Mouse (Mus musculus): Measurements from ENCODE around the gene Ldlrad3. TPM values are rescaled to one million over a fixed set of nuclear protein-coding genes. Genes with fewer than 3 reads are reported as not detected.

Gene Ldlrad3
- total RNA-seq, 2 experiments from 2014 or later, result 9.8 to 9.9 TPM

Other genes with a start within 250 kb of the Ldlrad3 start
- gene Trim44, start 221.4 kb upstream of the Ldlrad3 start, total RNA-seq (2021), result 10 to 100 TPM; 47.8 to 50.4 TPM